Mouse (Mus musculus): Measurements from ENCODE around the gene Mrgprb2. TPM values are rescaled to one million over a fixed set of nuclear protein-coding genes. Genes with fewer than 3 reads are reported as not detected.

Mrgprb2 gene
- polyA plus RNA-seq (2015; fragmentation: Nextera tagmentation; extraction: Ambion mirVana) = not detected in 2 replicates

- ATAC-seq (ENCODE audit: insufficient read depth) = no peak
- no peaks in the 10 kb centered on the region for H3K36me3 ChIP-seq (replicated peaks)
Observed at GRCm38 (mm10) chr7:48557986-48558385, at the start of gene Mrgprb2. TSS of gene Mrgprb2 (minus strand) at chr7:48558086.

More at GRCm38 (mm10) chr7:48557986-48558385, at the start of gene Mrgprb2:
- Histone ChIP-seq H3K9me3 (replicated peaks) (no peaks in the 10 kb centered on the region), H3K4me2 (no peak within 1 kb of the TSS), H3K27me3 (no peaks in the 10 kb centered on the region), H3K9ac (no peak within 1 kb of the TSS), H3K4me1 (replicated peaks) (no peaks in the 10 kb centered on the region), H3K4me3 (replicated peaks) (no peak within 1 kb of the TSS), H3K27ac (replicated peaks) (no peak within 1 kb of the TSS)

Other genes with a start within 250 kb of the Mrgprb2 start
- gene Mrgprb8, start 169.6 kb downstream of the Mrgprb2 start, polyA plus RNA-seq (2015; fragmentation: Nextera tagmentation; extraction: Ambion mirVana) = not detected in 2 replicates
- gene Mrgprb1, start 101.7 kb downstream of the Mrgprb2 start, polyA plus RNA-seq (2015; fragmentation: Nextera tagmentation; extraction: Ambion mirVana) = not detected in 2 replicates
- not detected in 2 replicates for gene Mrgprx2, start 58.8 kb downstream of the Mrgprb2 start, polyA plus RNA-seq (2015; fragmentation: Nextera tagmentation; extraction: Ambion mirVana)
- not detected in 2 replicates for gene Mrgprb3, start 85.7 kb upstream of the Mrgprb2 start, polyA plus RNA-seq (2015; fragmentation: Nextera tagmentation; extraction: Ambion mirVana)
- 10.8 and 11.2 TPM in 2 replicates for gene Zdhhc13, start 230.9 kb upstream of the Mrgprb2 start, polyA plus RNA-seq (2015; fragmentation: Nextera tagmentation; extraction: Ambion mirVana)

Measured in liver, embryonic 15.5 days (tissue).